Mouse (Mus musculus): ENCODE data around the gene 4930447C04Rik.
A peak's percentile ranks its signal among the peaks of the same experiment; 100 is the strongest.

Gene 4930447C04Rik

DNA sequence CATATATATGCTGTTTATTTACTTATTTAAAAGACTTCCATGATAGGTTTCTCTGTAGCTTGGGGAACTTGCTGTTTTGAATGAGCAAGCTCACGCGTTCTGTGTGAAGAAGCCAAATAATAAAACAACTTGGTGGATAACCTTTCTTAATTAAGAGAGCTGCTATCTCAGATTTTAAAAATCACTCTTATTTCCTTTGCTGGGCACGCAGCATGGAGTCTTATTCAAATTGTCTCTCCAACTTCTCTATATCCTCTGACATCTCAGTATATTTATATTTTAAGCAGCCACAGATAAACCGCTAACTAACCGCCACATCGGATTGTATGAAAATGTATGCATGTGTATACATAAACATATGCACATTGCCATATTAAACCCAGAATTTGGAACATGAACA lies 1.6 kb upstream of the 4930447C04Rik start:
- no peak for DNase-seq

DNA sequence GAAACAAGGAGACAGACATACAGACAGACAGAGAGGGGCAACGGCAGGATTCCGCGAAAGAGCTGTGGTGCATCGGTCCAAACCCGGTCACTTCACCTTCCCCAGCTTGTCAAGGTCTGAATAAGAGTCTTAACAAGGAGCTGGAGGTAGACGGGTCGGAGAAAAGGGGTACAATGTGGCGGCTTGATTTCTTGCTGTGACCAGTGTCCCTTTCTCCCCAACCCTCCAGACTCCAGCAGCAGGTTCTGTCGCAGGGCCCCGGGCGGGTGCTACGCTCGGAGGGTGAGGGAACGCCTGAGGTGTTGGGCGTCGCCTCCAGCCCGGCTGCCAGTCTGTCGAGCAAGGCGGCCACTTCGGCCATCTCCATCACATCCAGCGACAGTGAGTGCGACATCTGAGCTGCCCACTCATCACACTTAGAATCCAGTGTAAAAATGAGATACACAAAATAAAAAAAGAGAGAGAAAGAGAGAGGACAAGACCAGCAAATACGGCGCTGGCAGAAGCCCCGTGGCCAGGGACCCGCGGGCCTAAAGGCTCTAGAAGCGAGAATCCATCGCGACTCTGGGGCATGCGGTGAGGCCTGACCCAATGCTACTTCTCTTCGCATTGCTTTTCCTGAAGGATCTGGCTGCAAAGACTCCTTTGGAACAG lies 951 bp upstream of the 4930447C04Rik start:
- DNase-seq, result no peak

DNA sequence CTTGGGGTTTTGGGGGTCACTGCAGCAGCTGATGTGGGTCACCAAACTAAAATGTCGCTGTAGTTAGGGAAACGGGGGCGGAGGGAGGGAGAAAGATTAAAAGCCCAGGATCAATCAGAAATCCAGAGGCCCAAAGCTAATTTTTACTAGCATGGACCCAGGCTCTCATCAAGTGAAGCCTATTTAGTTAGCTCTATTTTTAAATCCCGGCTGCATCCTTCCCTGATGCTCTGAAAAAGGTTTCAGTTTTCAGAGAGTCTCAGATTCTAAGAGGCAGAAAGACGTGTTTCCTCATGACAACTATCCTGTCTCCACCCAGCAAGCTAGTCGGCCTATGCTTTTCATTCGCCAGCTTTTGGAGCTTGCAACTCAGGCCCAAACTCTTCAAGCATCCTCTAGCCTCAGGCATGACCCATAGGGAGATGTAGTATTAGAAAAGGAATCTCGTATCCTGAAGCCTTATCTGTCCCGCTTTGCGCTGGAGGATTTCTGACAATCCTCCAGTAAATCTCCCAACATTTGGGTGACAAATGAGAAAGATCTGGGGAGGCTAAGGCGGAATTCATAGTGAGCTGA lies 336 bp upstream of the 4930447C04Rik start:
- no peak for DNase-seq

DNA sequence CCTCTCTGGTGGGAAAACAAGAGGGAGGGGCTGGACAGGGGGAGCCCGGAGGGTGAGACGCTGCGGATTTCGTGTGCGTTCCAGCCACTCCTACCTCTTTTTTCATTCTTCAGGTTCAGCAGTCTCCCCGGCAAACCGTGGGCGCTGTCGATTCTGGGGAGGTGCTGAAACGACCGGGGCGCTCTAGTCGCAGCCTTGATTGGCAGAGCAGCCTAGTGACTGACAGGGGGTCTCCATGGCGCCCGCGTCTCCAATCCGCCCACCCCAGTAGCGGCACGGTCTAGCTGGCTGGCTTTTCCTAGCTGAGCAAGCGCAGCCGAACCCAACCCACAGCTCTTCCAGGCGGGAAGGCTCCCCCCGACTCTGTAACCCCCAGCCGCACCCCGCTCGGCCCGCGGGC lies 958 bp downstream of the 4930447C04Rik start, which contains the start of gene Six6:
Six6 (plus strand) TSS at position 277 of the 400 bp plus-strand sequence.
- DNase-seq, result no peak

DNA sequence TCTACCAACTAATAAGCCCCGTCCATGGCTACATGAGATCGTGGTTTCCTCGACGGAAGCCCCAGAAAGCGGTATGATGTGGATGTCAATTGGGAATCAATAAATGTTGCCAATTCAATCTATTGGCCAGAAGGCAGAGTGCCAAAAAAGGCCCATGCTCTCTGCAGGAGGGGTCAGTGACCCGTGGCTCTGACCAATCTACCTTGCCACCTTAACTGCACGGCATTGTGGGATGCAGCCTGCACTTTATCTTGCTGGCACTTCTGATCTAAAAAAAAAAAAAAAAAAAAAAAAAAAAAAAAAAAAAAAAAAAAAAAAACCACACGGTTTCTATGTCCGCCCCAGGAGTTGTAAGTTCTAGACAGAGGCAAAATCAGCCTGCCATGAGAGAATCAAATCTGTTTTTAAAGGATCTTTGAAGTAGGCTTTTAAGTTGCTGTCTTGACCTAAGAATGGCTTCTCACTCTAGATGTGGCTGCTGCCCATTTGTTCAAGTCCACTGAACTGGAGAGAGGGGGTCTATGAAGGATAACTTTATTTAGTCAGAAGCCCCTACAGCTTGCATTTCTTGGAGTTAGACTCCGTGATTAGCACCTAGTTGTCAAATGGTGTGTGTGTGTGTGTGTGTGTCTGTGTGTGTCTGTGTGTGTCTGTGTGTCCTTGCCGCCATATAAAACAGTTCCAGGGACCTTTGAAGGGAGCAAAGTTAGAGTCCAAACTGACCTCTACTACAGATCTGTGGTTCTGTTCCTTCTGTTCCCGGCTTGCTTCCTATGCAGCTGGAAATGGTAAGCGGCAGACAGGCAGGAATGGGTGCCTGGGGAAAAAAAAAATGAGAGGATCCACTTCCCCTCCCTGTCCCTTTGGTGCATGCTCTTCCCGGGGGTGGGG lies 1.7 kb downstream of the 4930447C04Rik start:
- DNase-seq, result no peak

DNA sequence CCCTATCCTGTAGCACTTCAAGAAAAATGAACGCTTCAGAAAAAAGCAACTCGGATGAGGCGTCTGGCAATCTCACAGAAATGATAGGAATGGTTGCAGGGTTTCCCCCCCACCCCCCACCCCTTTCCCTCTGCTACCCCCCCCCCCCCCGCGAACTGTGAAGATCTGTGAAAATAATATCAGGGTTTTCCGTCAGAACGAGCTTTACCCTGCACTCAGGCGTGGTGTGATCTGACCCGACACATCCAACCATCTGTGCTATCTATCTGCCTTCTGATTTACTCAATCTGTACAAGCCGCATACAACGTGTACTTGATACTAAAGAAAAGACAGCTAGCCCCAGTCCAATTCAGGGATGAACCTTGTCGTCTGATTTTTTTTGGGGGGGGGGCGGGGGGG lies 2.4 kb downstream of the 4930447C04Rik start:
- DNase-seq, result no peak

DNA sequence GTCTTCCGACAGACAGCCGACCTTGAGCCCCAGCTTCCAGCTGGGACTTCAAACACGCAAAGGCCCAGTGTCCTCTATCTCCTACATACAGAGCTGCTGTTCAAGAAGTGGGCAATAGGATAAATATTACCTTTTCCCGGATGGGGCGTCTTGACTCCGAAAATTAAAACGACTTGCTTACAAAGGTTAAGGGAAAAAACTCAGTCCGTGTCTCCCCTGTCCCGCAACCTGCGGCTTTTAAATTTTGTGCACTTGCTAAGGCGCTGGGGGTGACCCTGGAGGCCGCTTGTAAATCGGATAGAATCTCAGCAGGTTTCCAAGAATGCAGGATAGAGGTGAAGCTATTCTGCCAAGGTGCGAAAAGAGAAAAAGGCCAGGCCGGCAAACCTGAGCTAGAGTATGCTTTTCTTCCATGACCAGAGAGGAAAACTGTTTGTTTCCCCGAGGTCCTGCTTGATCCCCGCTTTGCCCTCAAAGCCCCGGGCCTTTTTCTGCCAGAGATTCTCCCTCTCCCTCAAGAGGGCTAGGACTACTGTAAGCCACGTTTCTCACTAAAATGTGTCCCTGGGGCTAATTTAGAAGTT lies 2.9 kb downstream of the 4930447C04Rik start:
- DNase-seq, result no peak

DNA sequence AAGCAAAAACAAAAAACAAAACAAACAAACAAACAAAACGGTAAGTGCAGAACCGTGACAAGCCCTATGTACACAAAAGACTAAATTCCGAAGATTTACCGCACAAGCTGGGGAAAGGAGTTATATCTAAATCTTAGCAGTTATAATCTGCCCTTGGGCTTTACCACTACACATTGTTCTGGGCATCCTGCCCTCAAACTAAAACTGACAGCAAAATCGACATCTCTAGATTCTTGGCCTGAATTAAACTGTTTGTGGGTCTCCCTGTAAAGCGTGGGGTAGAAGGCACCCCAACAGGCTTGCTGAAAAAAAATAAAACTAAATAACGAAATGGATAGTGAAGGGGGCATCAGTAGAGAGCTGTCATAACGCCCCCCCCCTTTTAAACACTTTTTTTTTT lies 3.8 kb downstream of the 4930447C04Rik start:
- no peak for DNase-seq

DNA sequence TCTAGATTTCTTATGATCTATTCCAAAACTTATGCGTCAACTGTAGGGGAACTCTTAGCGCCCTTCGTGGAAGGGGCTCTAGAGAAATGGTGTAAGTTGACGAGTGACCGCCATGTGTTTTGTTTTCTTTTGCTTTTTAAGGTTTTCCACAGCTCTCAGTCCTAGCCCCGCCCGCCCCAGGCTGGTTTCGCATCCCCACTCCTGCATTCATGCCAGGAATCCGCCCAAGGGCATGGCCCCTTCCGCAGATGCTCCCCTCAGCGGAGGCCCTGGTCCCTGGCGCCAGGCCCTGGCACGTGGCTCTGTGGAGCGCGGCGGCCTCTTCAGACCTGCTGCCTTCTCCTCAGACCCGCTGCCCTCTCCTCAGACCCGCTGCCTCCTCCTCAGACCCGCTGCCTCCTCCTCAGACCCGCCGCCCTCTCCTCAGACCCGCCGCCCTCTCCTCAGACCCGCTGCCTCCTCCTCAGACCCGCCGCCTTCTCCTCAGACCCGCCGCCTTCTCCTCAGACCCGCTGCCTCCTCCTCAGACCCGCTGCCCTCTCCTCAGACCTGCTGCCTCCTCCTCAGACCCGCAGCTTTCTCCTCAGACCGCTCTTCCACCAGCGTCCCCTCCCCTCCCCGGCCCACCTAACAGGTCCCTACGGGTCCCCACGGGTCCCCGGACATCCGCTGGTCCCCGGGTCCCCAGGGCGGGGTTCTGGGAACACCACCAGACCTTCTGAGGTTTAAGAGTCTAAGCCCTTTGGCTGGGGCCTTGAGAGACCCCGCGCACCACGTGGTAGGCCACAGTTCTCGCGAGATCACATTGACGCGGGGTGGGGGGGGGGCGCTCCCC lies 23.2 kb downstream of the 4930447C04Rik start:
- no peak for DNase-seq

DNA sequence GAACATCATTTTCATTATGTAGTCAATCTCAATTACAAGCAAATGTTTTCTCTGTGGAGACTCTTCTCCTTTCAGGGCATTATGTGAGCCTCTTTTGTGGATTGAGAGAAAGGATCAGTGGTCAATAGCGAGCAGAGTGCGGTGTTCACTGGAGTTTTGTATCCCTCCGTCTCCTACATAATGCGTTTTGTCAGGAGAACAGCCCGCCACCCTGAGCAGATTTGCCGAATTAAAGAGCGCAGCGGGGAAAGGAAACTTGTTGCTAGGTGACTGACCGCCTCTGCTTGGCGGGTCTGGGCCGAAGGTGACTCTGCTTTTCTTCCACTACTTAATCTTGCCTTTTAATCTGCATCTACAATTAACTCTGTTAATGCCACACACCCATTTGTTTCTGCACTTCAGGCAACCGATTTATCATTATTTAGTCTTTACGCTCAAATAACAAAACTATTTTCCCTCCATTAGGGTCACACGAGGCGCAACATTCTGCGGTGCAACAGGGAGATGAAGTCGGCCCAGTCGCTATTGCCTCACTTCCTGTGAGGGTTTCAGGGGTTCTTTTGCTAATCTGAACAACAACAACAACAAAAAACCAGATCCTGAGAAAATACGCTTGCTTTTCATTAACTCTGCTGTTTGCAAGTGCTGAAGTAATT lies 86.1 kb downstream of the 4930447C04Rik start:
- DNase-seq, result no peak

DNA sequence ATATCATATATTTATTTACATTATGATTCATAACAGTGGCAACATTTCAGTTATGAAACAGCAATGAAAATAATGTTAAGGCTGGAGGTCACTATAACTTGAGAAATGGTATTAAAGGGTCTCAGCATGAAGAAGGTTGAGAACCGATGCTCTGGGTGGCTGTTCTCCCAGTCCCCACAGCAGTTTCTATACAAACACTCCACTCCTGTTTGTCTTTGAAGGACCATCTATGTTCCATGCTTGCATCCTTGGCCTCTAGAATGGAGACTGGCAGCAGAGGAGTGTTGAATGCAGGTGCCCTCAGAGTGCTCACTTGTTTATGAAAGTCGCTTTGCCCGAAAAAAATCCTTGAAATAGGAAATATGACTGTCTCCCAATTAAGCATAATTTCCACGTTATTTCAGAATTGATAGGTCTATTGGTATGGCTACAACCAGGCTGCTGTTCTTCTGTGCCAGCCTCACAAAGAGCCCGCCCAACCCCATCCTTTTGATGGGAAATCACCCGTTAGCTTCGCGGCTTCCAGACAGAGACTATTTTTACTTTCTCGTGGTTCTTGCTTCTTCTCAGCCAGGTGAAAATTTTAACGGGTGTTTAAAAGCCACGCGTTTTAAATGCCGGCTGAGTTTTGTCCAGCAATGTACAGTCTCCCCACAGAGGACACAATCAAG lies 87.0 kb downstream of the 4930447C04Rik start:
- DNase-seq, result no peak

DNA sequence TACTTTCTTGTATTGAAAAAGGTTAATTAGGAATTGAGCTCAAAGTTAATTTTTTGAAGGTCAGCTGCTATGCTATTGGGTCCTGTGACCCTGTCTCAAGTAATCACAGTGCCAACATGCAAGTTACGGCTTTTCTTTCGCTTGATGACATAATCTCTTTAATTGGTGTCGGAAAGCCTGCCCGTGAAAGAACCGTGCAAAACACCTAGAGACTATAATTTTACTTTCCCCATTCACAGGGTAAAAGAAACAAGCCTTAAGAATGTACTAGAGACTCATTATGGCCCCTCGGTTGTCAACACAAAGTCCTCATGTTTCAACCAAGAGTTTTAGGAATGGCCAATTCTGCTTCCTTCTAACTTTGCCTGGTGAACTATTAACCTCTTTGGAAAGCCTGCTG lies 88.3 kb downstream of the 4930447C04Rik start:
- DNase-seq, result no peak

DNA sequence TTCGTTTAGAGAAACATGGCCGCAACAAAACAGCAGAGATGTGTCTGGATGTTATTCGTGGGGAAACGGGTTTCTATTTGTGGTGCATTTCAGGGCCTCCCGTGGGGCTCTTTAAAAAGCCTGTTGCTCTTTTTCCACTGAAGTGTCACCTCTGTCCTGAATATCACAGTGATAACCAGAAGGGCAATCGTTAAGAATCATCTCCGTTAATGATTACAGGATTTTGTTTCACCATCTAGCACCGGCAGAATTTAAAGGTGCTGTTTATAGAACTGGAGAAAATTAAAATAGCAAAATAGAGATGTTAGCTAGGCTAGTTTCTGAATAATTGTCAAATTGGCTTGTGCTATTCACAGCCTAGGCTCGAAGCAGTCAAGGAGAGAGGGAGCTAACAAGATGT lies 90.4 kb downstream of the 4930447C04Rik start:
- no peak for DNase-seq

DNA sequence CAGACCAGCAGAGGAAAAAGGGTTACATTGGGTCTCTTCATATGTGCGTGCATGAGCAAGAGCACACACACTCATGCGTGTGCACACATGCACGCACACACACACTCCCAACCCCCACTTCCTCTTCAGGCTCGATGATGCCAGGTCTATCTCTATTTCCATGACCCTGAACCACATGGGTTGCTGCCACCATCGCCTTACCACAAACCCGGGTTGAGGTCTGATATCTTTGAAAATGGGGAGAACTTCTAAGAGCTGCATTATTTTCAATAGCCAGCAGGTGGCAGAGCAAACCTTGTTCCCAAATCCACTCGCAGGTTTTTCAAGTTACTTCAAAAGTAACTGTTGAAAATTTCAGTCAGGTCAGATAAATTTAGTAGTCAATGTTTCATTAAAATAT lies 92.8 kb downstream of the 4930447C04Rik start:
- DNase-seq, result peak; percentile 30

DNA sequence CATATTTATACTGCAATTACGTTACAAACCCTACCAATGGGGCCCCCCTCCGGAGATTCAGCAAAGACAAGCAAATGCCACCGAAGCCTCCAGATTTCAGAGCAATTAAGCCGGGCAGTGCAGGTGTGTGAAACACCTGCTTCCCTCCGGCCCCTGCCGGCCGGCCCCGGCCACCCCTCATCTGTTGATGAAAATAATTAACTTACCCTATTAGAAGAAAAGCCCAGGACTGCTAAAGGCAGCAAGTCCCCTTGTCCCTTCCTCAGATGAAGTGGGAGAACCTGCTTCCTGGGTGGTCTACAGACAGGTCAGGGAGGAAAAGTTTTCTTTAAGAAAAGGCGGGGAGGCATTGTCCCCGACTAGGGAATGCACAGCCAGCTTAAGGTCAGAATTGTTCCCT lies 94.6 kb downstream of the 4930447C04Rik start:
- DNase-seq, result no peak

DNA sequence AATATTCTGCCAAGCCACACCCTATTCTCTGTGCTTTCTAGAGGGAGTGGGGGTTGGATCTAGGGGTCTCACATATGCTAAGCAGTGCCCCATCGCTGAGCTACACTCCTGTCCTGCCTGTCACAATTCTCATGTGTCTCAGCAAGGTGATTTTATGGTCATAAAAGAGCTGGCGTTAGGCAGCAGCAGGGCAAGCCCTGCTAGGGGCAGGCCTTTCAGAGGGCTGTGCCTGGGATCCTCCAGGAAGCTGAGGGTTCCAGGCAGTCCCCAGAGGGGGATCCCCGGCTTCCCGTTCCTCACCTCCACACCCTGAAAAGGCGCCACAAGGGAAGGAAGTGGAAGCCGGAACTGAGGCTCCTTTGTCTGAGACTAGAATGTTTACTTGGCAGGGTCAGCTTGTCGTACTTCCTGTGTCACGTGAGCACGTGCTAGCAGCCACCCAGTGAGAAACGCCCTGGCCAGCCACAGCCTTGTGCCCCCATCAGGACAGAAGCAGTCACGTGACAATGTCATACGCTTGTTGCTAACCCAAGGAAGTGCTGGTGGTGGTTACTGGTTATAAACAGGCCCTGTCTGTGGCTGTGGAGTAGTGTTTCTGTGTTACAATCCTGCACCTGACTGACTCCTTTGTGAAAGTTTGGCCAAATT lies 96.5 kb downstream of the 4930447C04Rik start:
- DNase-seq, result no peak

DNA sequence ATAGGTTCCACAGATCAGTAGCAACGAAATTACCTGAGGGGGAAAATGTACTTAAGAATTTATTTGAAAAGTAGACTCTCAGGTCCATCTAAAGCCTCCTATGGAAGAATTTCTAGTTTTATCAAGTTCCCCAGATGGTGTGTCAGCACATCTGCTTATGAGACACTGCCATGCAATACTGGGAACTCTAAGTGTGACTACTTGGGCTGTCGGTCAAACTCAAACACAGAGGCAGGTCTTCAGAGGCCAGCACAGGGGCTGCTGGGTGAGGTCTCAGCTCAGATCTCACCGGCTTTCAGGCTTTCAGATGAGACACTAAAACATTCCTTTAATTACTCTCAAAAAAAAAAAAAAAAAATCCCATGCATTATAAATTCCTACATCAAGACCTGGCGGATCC lies 97.0 kb downstream of the 4930447C04Rik start:
- no peak for DNase-seq

DNA sequence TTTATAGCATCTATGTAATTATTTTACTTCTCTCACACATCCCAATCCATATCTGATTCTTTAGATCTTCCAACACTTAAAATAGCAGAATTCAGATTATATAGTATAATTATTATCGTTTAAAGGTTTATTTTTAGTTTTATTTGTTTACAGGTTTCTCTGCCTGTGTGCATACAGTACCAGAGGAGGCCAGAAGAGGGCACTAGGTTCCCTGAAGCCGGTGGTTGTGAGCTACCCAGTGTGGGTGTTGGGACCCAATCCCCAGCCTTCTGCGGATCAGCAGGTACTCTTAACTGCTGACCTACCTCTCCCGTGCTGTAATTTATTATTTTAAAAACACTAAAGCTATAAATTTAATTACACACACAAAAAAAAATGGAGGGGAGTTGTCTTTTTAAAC lies 97.4 kb downstream of the 4930447C04Rik start:
- no peak for DNase-seq

DNA sequence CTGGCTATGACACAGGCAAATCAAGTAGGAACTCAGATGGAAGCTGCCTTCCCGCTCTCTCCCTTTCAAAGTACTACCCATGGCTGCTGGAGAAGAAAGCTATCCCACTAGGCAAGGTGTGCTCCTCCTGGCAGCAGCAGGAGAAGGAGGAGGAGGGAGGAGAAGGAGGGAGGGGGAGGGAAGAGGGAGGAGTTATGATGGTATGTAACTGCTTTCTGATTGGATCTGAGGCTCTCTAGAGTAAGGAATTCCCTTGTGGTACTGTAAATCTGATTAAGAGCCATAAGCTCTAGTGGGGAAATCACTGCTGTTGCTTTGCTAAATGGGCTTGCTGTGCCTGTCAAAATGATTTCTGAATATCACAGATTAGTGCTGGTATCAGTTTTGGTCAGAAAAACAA lies 99.1 kb downstream of the 4930447C04Rik start:
- no peak for DNase-seq

DNA sequence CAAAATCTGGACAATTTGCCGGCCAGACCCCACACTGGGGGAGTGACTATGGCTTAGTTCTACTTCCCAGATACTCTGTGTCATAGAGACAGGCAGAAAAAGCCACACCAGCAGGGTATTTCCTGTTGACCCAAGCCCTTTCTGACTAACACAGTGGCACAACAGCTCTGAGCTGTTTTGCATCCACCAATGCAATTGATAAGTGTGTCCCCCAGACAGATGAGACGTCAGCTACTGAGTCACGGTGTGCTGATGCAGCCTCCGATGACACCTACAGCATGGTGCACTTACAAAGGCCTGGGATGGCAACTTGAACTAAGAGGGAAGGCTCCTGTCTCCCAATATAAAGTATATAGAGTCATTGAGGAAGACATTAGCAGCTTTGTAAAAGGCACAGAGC lies 103.3 kb downstream of the 4930447C04Rik start:
- DNase-seq, result no peak

DNA sequence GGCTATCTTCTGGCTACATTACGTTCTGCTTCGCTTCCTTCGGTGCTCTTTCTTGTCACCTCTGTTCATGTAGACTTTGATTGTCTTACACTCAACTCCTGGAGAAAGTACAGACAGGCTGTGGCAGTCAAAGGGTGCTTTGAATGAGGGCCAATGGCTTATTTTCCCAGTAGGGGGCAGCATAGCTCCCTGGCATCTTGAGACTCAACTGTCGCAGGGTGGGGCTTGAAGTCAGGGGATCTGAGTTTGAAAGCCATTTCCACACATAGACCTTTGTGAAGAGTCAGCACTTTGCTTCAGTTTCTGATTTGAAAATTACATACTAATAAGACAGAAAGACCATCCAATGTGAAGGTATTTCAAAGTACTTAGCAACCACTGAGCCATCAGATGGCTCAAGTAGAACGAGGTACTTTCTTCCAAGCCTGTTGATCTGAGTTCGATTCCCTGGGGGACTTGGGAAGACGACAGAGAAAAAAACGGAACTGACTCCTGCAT lies 105.0 kb downstream of the 4930447C04Rik start:
- no peak for DNase-seq

All from cerebellum, adult 9-10 months (tissue).